Mouse (Mus musculus): ENCODE measurements around the gene Ano9.

Gene Ano9

DNA sequence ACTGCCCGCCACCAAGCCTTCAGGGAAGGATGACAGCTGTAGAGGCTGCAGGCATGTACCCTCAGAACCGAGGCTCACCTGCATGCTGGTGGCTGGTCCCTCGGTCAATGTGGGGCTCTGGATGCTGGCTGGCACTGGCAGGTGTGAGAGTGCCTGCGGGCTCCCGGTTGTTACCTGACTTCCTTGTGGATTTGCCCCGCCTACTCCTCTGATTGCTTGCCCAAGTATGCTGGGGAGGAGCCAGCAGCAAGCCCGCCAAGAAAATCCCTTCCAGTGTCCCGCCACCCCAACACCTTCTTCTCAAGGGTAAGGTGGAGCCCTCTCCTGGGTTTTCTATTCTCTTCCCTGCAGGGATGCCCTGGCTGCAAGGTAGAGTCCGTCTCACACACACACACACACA is at the start of gene Ano9:
TSS of gene Ano9 (minus strand) at position 171 of the 400 bp plus-strand sequence.
- no peak for DNase-seq (ENCODE audit: low read depth, low spot score)

- DNase-seq (ENCODE audit: low read depth, low spot score) = no peak
Observed at GRCm38 (mm10) chr7:141164850-141165249, 47.2 kb upstream of the Ano9 start.

DNA sequence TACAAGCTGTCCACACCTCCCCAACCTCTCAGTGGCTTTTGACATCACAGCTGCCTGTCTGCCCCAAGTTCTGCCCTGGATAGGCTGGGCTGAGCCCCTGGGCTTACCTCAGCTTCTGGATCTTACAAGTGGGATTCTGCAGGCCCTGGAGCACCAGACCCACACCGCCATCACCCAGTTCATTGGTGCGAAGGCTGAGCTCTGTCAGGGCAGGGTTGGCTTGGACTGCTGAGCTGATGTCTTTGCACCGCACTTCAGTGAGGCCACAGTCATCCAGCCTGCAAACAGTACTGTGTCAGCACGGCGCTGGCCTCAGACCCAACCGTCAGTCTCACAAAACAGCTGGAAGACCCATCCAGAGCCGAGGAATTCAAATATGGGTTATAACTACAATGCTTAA is 46.8 kb upstream of the Ano9 start:
- DNase-seq (ENCODE audit: low read depth, low spot score) = no peak

DNA sequence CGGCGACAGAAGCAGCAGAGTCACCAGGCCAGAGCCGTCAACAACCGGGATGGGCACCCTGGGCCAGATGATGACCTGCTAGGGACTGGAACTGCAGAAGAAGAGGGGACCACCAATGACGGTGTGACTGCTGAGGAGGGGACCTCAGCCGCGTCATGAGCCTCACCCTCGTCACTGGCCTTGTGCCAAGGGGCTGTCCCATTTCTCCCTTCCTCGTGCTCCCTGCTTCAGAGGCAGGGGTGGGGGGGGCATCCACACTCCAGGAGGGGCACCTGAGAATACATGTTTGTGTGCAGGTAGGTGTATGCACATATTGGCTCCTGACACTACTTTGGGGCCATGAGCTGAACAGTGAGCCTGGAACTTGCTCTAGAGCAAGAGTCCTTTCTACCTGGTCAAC is 37.8 kb upstream of the Ano9 start:
- no peak for DNase-seq (ENCODE audit: low read depth, low spot score)

DNA sequence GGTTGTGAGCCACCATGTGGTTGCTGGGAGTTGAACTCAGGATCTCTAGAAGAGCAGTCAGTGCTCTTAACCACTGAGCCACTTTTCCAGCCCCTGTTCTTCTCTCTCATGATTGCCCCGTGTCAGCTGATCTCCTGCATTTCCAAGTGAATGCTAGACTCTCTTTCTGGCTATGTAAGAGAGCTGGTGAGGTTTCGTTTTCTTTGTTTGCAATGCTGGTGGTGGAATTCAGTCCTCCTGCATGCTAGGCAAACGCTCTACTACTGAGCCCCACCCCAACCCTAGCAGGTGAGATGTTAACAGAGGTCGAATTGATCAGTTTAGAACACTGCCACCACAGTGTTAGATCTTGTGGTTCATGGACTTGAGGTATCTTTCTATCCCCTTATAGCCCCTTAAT is 31.0 kb upstream of the Ano9 start:
- DNase-seq (ENCODE audit: low read depth, low spot score) = no peak

- DNase-seq (ENCODE audit: low read depth, low spot score) = no peak
Observed at GRCm38 (mm10) chr7:141147044-141147443, 29.4 kb upstream of the Ano9 start.

GRCm38 (mm10) chr7:141146043-141146595 is 28.5 kb upstream of the Ano9 start:
- peak; percentile 60 for DNase-seq (ENCODE audit: low read depth, low spot score)

GRCm38 (mm10) chr7:141145403-141145802 is 27.8 kb upstream of the Ano9 start:
- no peak for DNase-seq (ENCODE audit: low read depth, low spot score)

- DNase-seq (ENCODE audit: low read depth, low spot score) = no peak
Observed at GRCm38 (mm10) chr7:141144650-141145049, 27.0 kb upstream of the Ano9 start.

- DNase-seq (ENCODE audit: low read depth, low spot score) = no peak
Observed at GRCm38 (mm10) chr7:141143861-141144260, 26.3 kb upstream of the Ano9 start.

- DNase-seq (ENCODE audit: low read depth, low spot score) = no peak
Observed at GRCm38 (mm10) chr7:141143112-141143511, 25.5 kb upstream of the Ano9 start.

GRCm38 (mm10) chr7:141141326-141141725 is 23.7 kb upstream of the Ano9 start:
- no peak for DNase-seq (ENCODE audit: low read depth, low spot score)

DNA sequence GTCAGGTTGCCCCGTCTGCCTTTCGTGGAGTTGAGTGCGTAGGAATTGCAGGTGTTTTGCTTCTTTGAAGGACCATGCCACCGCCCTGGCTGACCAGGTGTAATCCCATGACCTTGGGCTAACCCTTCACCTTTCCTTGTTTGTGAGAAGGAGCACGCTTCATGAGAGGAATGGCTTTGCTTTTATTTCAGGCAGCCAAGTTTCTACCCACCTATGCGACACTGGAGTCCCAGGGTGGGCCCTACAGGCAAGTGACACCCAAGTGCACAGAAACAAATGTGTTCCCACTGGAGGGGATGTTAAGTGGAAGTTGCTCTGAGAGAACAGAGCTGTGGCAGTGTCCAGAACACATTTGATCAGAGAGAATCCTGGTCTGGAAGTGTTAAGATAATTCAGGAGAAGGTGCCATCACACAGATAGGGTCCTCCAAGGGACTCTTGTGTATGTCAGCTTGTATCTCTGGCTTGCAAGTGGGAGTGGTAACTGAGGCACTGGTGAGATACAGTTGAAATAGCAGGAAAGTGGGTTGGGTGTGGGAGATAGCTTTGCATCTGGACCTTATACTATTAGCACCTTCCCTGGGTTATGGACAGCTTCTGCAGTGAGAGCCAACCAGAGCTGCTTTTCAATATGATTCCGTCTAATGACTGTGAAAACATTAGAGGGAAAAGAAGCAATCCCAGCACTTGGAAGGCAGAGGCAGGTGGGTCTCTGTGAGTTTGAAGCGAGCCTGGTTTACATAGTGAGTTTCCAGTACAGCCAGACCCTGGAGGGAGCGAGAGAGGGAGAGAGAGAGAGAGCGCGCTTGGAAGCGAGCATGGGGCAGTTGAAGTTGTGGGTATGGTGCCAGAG is 14.5 kb upstream of the Ano9 start:
- peak; percentile 75 for DNase-seq (ENCODE audit: low read depth, low spot score)

GRCm38 (mm10) chr7:141131024-141131820 is 13.6 kb upstream of the Ano9 start:
- peak; percentile 93 for DNase-seq (ENCODE audit: low read depth, low spot score)

DNA sequence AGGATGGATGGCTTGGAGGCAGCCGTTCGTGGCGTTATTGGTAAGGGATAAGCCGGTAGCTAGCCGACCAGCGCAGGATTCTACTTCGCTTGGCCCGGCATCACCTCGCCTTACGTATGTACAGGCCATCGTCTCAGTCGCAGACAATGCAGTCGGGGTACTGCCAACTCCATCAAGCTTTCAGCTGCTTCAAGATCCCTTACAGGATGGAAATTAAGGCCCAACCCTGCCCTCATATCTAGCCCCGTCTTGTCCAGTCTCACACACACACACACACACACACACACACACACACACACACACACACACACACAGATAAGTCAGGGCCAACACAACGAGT is 5.9 kb upstream of the Ano9 start:
- no peak for DNase-seq (ENCODE audit: low read depth, low spot score)

DNA sequence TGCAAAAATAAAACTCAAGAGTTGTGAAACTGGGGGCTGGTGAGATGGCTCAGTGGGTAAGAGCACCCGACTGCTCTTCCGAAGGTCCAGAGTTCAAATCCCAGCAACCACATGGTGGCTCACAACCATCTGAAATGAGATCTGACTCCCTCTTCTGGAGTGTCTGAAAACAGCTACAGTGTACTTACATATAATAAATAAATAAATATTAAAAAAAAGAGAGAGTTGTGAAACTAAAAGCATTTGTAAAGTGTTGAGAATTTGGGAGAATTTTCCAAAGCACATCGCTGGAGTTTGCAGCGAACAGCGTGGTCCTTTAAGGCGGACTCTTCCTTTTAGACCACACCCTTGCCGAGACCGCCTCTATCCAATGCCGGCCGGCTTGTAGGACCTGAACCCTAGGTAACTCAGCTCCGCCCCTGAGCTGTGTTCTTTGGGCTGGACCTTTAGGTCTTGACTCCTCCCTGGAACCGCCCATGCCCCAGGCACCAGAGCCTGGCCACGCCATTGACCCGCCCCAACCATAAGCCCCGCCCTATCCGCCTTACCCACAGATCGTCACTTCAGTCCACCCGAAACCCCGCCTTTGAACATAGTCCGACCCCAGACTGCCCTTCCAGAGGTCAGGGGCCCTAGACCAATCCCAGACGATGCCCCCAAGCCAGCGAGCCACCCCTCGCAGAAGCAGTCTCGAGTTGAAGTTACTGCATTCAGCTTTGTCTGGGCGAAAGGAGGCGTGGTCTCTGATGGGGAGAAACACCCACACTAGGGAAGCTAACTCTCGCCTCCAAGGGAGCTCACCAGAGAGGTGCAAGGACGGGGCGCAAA is 5.3 kb upstream of the Ano9 start:
- peak; percentile 99 for DNase-seq (ENCODE audit: low read depth, low spot score)

DNA sequence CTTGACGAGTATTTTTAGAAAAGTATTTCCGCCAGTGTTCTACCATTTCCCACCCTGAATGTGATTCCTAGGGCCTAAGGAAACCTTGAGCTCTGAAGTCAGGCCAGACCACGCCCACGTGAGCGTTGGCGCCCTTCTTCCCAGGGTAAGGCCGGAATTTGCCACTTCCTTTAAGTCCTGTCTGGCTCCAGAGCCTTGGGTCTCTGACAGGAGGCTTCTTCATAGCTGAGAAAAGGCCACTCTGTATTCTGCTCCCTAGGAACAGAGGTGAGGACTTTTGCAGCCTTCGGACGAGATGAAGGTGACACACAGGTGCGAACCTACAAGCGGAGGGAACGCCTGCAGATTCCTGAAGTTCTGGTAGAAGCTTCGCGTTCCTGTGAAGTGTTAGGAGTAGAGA is 4.6 kb upstream of the Ano9 start, which contains the start of gene Ptdss2:
TSS of gene Ptdss2 (plus strand) at position 138 of the 400 bp plus-strand sequence.
- no peak for DNase-seq (ENCODE audit: low read depth, low spot score)

DNA sequence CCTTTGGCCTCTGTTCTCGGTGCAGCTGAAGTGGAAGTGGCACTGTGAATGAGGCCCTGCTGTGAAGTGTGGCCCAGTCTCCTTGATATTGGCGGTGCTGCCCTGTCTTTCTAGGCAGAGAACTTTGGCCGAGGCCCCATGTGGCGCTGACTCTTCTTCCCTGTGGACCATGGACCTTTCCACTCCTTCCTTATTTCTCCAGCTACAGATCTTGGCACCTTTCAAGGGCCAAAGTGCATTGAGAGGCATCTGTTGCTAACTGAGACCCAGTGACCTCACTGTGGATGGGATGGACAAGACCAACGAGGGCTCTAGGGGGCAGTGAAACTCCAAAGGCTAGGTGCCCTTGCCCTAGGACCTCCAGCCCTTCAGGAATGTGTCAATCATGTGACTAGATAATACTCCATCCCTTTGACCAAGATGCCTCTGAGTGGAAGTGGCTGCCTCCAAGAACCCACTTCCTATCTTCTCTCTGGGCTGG is 3.5 kb upstream of the Ano9 start:
- DNase-seq (ENCODE audit: low read depth, low spot score) = no peak

DNA sequence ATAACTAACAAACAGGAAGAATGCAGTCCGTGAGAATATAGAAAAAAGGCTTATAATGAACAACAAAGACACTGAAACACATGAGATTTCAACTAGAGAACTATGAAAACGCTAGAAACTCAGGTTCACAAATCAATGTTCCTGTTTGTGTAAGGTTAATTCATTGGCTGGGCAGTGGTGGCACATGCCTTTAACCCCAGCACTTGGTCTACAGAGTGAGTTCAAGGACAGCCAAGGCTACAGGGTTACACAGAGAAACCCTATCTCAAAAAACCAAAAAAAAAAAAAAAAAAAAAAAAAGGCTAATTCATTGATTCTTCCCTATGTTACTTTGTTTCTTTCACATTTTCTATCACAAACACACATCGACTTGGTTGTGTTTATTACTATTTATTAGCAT is 3.0 kb upstream of the Ano9 start:
- no peak for DNase-seq (ENCODE audit: low read depth, low spot score)

GRCm38 (mm10) chr7:141119487-141119886 is 1.9 kb upstream of the Ano9 start:
- no peak for DNase-seq (ENCODE audit: low read depth, low spot score)

DNA sequence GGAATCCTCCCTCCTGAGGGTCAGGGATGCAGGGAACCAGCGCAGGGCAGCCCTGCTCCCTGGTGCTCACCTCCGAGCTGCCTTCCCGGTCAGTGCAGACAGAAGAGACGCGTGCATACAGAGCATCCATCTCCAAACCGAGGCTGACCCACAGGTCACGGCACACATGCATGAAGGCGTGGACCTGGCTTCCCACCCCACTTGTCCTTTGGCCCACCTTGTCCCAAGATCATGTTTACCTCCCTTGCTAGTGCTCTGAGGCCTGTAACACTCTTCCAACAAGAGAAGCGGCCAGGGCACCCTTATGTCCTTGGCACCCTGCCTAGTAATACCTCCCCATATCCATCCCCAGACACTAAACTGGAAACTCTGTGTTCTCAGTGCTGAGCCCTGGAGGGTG is 1.7 kb downstream of the Ano9 start:
- no peak for DNase-seq (ENCODE audit: low read depth, low spot score)

- peak; percentile 36 for DNase-seq (ENCODE audit: low read depth, low spot score)
Observed at GRCm38 (mm10) chr7:141103161-141103560, 14.4 kb downstream of the Ano9 start.

All from c-Kit-negative CD71-positive TER-119-positive erythroid progenitor cells, embryonic 14.5 days (primary cell).